Mouse (Mus musculus): ENCODE measurements at regions not wholly inside any gene's neighbourhood (a gene's known extent, or its start where the extent isn't known, plus 50 kb on each side); places are given as distances from the start of the nearest gene placed in this dataset.

DNA sequence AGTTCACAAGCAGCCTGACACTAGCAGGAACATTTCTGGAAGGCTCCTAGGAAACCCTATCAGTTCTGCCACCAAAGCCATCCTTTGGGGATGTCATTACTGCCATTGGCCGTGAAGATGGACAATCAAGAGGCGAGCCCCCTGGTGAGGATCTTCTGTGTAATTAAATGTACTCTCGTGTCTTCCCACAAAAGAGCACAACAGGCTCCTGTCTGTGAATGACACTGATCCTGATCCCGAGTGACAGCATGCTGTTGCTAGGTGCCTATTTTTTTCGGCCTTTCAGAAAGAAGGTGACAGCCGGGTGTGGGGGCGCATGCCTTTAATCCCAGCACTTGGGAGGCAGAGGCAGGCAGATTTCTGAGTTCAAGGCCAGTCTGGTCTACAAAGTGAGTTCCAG lies 92.5 kb upstream of the Armc2 start:
- Histone ChIP-seq H3K4me1 (no peaks in the 10 kb centered on the region), H3K4me3 (no peak overlapping the region), H3K27ac (no peak overlapping the region), H3K9ac (no peak overlapping the region), H3K36me3 (no peaks in the 10 kb centered on the region), H3K9me3 (0 out of 2 replicates have a peak, but pooled peaks cover 5% of the 10 kb centered on the region), H3K27me3 (no peaks in the 10 kb centered on the region), H3K4me2 (no peak overlapping the region)
- 85% methylated on average over 7 of the region's 7 CpGs for WGBS
- ATAC-seq (ENCODE audit: borderline replicate concordance, extremely low read depth, low FRiP score, low TSS enrichment): no peak

DNA sequence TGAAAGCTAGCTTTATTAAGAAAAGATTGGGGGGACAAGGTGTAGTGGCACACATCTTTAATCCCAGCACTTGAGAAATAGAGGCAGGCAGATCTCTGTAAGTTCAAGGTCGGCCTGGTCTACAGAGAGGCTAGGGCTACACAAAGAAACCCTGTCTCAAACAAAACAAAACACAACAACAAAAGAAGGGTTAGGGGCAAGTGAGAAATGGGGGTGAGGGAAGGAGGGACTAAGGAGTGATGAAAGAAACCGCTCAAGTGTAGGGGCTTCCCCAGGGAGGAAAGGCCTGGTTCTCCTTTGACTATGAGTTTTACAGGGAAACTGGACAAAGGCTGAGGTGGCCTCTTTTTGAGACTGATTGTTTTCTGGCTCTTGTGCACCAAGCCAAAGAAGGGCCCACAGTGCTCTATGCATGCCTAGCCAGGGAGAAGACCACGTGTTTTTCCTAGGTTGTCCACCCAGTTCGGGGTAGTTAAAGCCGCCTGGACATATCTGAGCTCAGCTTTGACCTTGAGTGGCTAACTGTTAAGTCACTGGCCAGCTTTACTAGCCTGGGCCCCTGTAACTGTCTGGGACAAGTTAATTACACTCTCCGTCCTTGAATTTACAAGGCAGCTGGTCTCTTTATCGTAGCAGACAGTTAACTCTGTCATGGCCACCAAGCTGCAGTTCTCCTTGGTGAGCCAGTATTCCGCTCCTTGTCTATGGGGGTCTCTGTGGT lies 90.2 kb upstream of the Armc2 start:
- no peaks in the 10 kb centered on the region for H3K27me3 ChIP-seq
- no peaks in the 10 kb centered on the region for H3K36me3 ChIP-seq
- H3K27ac ChIP-seq: no peak overlapping the region
- H3K9me3 ChIP-seq: 0 out of 2 replicates have a peak, but pooled peaks cover 4% of the 10 kb centered on the region
- H3K4me1 ChIP-seq: no peaks in the 10 kb centered on the region
- WGBS: 49% methylated on average over 8 of the region's 8 CpGs
- no peak for ATAC-seq (ENCODE audit: borderline replicate concordance, extremely low read depth, low FRiP score, low TSS enrichment)
- H3K4me2 ChIP-seq: no peak overlapping the region
- H3K9ac ChIP-seq: no peak overlapping the region
- no peak overlapping the region for H3K4me3 ChIP-seq

DNA sequence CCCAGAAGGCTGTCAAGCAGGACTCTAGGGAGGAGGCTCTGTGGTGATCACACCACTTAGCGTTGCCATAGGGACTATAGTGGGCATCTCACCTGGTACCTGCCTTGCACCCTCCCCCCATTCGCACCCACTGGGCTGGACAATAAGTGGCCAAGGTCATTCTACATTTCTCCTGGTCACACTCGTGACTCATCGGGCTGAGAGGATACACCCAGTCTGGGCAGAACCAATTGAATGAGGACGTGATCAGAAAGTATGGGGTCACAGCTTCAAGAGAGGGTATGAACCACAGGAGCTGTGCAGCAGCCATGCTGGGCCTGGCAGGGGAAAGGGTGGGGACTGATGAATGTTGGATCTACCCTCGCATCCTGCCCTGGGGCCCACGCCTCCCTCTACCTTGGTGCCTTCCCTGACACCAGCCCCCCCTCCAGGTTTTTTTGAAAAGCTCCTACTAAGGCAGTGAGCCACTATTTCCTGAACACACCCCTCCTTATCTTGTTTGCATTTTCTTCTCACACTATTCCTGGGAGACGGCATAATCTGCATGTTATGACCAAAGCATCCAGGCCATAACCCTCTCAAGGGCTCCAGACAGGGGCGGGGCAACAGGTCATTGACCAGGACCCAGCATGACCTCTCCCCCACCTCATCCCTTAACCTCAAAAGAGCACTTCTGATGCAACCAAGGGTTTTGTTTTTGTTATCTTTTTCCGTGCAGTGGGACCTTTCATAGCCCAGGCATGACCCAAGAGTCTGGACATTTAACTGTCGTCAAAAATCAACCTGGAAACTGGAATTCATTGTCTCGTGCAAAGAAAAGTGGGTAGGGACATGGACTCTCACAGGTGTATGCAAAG lies 89.4 kb upstream of the Armc2 start:
- H3K9me3 ChIP-seq: 0 out of 2 replicates have a peak, but pooled peaks cover 3% of the 10 kb centered on the region
- no peak overlapping the region for H3K27ac ChIP-seq
- H3K27me3 ChIP-seq: no peaks in the 10 kb centered on the region
- no peaks in the 10 kb centered on the region for H3K36me3 ChIP-seq
- WGBS: 65% methylated on average over 12 of the region's 12 CpGs
- H3K4me1 ChIP-seq: no peaks in the 10 kb centered on the region
- no peak overlapping the region for H3K9ac ChIP-seq
- no peak overlapping the region for H3K4me2 ChIP-seq
- ATAC-seq (ENCODE audit: borderline replicate concordance, extremely low read depth, low FRiP score, low TSS enrichment): peak; percentile 60
- H3K4me3 ChIP-seq: no peak overlapping the region

DNA sequence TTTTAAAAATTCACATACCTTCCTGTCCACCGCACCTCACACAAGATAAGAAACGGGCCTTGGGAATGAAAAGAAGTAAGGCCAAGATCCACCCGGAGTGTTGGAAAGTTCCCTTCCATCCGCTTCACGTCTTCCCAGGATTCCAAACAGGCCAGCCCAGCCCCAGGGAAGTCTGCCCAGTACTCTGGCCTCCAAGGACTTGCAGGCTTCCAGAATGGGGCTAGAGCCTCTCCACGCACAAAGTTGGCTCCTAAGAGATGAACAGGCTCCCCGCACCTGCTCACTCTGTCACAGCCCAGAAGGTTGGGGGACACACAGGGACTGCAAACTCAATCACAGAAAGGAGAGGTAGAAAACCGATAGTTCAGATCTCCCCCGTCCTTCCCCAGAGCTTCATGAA lies 88.4 kb upstream of the Armc2 start:
- H3K36me3 ChIP-seq: no peaks in the 10 kb centered on the region
- 82% methylated on average over 9 of the region's 9 CpGs for WGBS
- ATAC-seq (ENCODE audit: borderline replicate concordance, extremely low read depth, low FRiP score, low TSS enrichment): no peak

DNA sequence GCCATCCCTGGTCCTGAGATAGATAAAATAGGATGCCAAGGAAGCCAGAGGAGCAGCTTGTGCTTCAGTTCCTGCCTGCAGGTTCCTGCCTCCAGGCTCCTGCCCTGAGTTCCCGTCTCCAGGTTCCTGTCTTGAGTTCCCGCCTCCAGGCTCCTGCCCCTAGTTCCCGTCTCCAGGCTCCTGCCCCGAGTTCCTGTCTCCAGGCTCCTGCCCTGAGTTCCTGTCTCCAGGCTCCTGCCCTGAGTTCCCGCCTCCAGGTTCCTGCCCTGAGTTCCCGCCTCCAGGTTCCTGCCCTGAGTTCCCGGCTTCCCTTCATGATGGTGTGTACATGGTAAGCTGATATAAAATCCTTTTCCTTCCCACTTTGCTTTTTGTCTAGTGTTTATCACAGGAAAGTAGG lies 86.8 kb upstream of the Armc2 start:
- no peak overlapping the region for H3K4me2 ChIP-seq
- no peaks in the 10 kb centered on the region for H3K4me1 ChIP-seq
- 0 out of 2 replicates have a peak, but pooled peaks cover 3% of the 10 kb centered on the region for H3K9me3 ChIP-seq
- no peaks in the 10 kb centered on the region for H3K36me3 ChIP-seq
- no peaks in the 10 kb centered on the region for H3K27me3 ChIP-seq
- no peak for ATAC-seq (ENCODE audit: borderline replicate concordance, extremely low read depth, low FRiP score, low TSS enrichment)
- H3K9ac ChIP-seq: no peak overlapping the region
- H3K4me3 ChIP-seq: no peak overlapping the region
- WGBS: 84% methylated on average over 7 of the region's 7 CpGs
- H3K27ac ChIP-seq: no peak overlapping the region

More for the DNA sequence above, 88.4 kb upstream of the Armc2 start:
- H3K9ac ChIP-seq: no peak overlapping the region
- no peaks in the 10 kb centered on the region for H3K4me1 ChIP-seq
- 0 out of 2 replicates have a peak, but pooled peaks cover 3% of the 10 kb centered on the region for H3K9me3 ChIP-seq
- no peaks in the 10 kb centered on the region for H3K27me3 ChIP-seq
- no peak overlapping the region for H3K4me3 ChIP-seq
- H3K4me2 ChIP-seq: no peak overlapping the region
- H3K27ac ChIP-seq: no peak overlapping the region

DNA sequence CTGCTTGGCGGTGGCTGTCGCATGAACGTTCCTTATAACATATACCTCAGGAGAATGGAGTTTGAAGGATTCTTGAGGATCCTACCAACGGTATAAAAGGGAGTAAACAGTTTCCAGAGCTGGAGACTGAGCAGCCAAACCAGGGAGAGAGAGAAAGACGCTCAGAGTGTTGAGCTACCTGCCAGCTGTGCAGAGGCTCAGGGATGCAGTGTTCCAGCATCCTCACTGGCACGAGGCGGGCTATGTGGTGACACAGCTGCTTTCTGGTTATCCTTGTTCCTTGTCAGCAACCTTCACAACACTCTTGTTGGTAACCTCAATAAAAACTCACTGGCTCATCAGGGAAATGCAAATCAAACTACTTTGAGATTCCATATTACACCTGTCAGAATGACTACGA lies 84.1 kb upstream of the Armc2 start:
- Histone ChIP-seq H3K9me3 (0 out of 2 replicates have a peak, but pooled peaks cover 3% of the 10 kb centered on the region), H3K4me3 (no peak overlapping the region), H3K27ac (no peak overlapping the region), H3K4me1 (0 out of 2 replicates have a peak, but pooled peaks cover 5% of the 10 kb centered on the region), H3K27me3 (no peaks in the 10 kb centered on the region), H3K4me2 (no peak overlapping the region), H3K36me3 (no peaks in the 10 kb centered on the region), H3K9ac (no peak overlapping the region)
- no peak for ATAC-seq (ENCODE audit: borderline replicate concordance, extremely low read depth, low FRiP score, low TSS enrichment)
- 82% methylated on average over 8 of the region's 8 CpGs for WGBS

DNA sequence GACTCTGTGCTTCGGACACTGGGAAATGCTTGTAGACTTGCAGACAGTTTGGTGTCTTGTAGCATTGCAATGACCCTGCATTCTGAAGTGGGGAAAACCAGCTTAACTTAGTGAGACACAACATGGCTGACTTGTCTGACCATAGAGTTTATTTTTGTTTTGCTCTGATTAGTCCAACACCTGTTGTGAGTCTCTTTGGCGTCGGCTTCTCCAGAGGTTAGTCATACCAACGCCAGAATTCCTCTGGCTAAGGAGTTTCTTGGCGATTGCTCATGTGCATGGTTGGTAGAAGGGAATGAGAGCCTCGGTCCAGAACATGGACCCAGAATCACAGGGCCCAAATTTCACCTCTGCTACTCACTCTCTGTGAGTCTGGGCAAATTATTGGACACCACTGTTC lies 82.9 kb upstream of the Armc2 start:
- no peak overlapping the region for H3K4me3 ChIP-seq
- ATAC-seq (ENCODE audit: borderline replicate concordance, extremely low read depth, low FRiP score, low TSS enrichment): no peak
- H3K9me3 ChIP-seq: 0 out of 2 replicates have a peak, but pooled peaks cover 3% of the 10 kb centered on the region
- H3K9ac ChIP-seq: no peak overlapping the region
- no peaks in the 10 kb centered on the region for H3K36me3 ChIP-seq
- no peak overlapping the region for H3K4me2 ChIP-seq
- H3K4me1 ChIP-seq: 0 out of 2 replicates have a peak, but pooled peaks cover 5% of the 10 kb centered on the region
- H3K27ac ChIP-seq: no peak overlapping the region
- 67% methylated on average over 6 of the region's 6 CpGs for WGBS
- H3K27me3 ChIP-seq: no peaks in the 10 kb centered on the region

DNA sequence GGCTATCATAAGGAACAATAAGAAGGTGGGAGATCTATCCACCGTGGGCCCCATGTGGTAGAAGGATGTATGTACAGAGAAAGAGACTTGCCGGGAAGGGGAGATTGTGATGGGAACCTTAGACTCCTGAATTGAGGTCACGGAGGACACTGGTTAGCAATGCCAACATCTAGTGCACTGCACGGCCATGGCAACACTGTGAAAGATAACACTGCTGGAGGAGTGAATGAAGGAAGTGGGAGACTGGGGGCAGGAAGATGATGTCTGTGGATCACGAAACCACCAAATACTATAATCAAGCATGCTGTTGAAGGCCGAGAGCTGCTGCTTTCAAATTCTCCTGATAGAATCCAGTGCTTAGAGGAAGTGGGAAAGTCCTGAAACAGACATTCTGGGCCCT lies 78.7 kb upstream of the Armc2 start:
- Histone ChIP-seq H3K9me3 (no peaks in the 10 kb centered on the region), H3K36me3 (no peaks in the 10 kb centered on the region), H3K27me3 (no peaks in the 10 kb centered on the region), H3K4me3 (no peak overlapping the region), H3K4me2 (no peak overlapping the region), H3K4me1 (peaks cover 15% of the 10 kb centered on the region), H3K9ac (no peak overlapping the region), H3K27ac (no peak overlapping the region)
- WGBS: 84% methylated on average over 6 of the region's 6 CpGs
- ATAC-seq (ENCODE audit: borderline replicate concordance, extremely low read depth, low FRiP score, low TSS enrichment): no peak

DNA sequence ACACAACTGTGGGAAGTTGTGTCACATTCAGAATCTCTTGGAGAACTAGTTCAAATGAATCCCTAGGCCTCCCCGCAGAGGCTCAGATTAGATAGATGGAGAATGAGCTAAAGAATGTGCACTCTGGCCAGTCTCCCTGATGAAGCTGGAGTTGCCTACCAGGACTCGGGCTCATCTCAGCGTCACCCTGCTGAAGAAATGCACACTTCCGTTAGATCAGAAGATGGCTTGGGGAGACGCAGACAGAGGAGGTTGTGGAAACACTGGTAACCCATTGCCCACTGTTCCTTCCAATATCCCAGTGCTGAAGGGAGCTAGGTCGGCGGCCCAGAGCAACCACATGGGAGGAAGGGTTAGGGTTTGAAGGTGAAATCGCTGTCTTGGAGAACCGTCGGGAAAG lies 77.7 kb upstream of the Armc2 start:
- H3K9me3 ChIP-seq: no peaks in the 10 kb centered on the region
- no peaks in the 10 kb centered on the region for H3K27me3 ChIP-seq
- H3K9ac ChIP-seq: no peak overlapping the region
- ATAC-seq (ENCODE audit: borderline replicate concordance, extremely low read depth, low FRiP score, low TSS enrichment): no peak
- H3K4me2 ChIP-seq: no peak overlapping the region
- H3K27ac ChIP-seq: no peak overlapping the region
- no peaks in the 10 kb centered on the region for H3K36me3 ChIP-seq
- H3K4me1 ChIP-seq: peaks cover 15% of the 10 kb centered on the region
- H3K4me3 ChIP-seq: no peak overlapping the region
- WGBS: 88% methylated on average over 10 of the region's 10 CpGs

DNA sequence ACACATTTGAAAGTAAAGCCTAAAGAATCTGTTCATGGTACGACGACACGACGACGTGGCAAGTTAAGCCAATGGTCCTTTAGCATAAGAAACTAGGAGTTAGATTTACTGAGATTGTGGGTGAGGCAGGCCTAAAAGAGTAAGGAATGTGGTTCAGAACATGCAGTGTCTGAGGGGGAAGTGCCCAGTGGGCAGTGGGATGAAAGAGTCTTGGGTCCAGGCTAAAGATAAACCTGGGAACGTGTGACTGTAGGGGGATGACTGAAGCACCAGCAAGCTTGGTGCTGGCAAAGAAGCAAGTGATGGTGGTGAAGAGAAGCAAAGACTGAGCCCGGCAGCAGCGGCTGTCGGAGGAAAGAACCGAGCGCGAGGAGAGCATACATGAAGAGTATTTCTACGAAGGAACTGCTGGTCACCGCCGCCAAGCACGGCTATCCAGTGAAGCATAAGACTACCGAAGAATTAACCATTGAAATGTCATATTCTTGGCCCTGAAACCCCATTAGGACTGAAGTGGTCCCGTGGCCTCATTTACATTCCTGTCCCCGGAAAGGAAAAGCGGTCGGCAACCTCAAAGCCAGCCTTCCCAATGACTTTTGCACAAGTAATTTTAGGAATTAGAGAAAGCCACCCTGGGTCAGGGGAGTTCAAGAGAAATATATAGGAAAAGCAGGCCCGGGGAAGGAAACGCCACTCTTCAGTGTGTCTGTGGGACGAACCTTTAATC lies 76.2 kb upstream of the Armc2 start:
- no peak for ATAC-seq (ENCODE audit: borderline replicate concordance, extremely low read depth, low FRiP score, low TSS enrichment)
- Histone ChIP-seq H3K4me1 (peaks cover 18% of the 10 kb centered on the region), H3K27me3 (no peaks in the 10 kb centered on the region), H3K27ac (no peak overlapping the region), H3K4me3 (no peak overlapping the region), H3K9ac (no peak overlapping the region), H3K36me3 (no peaks in the 10 kb centered on the region), H3K9me3 (no peaks in the 10 kb centered on the region), H3K4me2 (no peak overlapping the region)
- 73% methylated on average over 24 of the region's 24 CpGs for WGBS

DNA sequence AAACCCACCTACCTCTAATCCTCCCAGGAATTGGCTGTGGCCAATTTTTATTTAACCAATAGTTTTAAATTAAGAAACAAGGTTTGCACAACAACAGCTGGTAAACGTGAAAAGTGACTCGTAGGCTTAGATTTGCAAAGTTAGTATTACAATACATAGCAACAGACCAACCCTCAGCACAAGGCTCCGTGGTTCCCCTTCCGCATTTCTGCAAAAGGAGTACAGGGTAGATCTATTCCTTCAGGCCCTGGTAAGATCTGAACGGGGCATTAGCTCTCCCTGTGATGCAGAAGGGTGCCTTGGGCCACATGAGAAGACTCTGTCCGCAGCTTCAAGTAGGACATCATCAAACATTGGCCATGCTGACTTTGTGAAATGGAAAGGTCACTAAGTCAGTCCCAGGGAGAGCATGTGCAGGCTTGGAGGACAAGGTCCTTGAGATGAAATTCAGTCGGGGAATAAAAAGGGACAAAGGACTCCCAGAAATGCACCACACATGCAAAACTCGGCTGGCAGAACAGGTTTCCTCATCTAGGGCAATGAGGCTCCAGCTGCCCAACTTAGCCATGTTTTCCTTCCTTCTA lies 75.0 kb upstream of the Armc2 start:
- H3K4me1 ChIP-seq: peaks cover 29% of the 10 kb centered on the region
- H3K4me2 ChIP-seq: no peak overlapping the region
- no peak overlapping the region for H3K27ac ChIP-seq
- H3K36me3 ChIP-seq: no peaks in the 10 kb centered on the region
- no peaks in the 10 kb centered on the region for H3K9me3 ChIP-seq
- no peaks in the 10 kb centered on the region for H3K27me3 ChIP-seq
- no peak for ATAC-seq (ENCODE audit: borderline replicate concordance, extremely low read depth, low FRiP score, low TSS enrichment)
- H3K9ac ChIP-seq: no peak overlapping the region
- H3K4me3 ChIP-seq: no peak overlapping the region
- 71% methylated on average over 8 of the region's 8 CpGs for WGBS
